Mouse (Mus musculus): Measurements from ENCODE around the gene Ptprs.

DNA sequence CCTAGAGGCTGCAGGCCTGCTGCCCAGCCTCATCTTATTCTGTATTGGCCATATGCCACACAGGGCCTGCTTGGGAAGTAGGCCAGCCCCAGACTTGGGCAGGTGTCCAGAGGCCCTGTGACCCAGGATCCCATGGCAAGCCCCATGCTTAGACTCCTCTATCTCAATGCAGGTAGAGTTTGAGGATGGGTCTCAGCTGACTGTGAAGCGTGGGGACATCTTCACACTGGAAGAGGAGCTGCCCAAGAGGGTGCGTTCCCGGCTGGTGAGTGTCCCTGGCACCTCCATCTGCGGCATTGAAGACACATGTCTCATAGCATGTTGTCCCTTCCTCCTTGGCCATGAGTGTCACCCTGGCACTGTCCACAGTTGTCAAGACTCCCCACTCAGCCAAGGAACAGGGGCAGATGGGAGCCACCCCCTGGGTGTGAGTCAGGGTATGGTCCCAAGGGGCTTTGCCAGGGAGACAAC, 75.2 kb downstream of the Ptprs start:
- TF ChIP-seq CTCF (IDR thresholded peaks at IDR 0.05; ENCODE audit: borderline replicate concordance, extremely low read depth, insufficient read depth, insufficient read length) (no peak), POLR2A (IDR thresholded peaks at IDR 0.05; ENCODE audit: borderline replicate concordance, extremely low read depth, insufficient read depth, insufficient read length, poor library complexity, severe bottlenecking) (no peak)
